ENCODE assay signal across 26 mouse cellular contexts in genomic region chr13:31784757-31785156, GRCm38 (mm10). TPM values are rescaled to one million over a fixed set of nuclear protein-coding genes. Genes with fewer than 3 reads are reported as not detected.
DNase-seq lines count a peak whose midpoint lies in the region; ATAC-seq and TF ChIP-seq lines count a peak whose summit lies in the region.
"Had no signal": no experiment of that assay in that cellular context is flagged by ENCODE, and none has a peak within 500 bp of the region (broad histone marks: within the 10 kb centered on the region; RNA-seq: fewer than 3 reads in every experiment).

No protein-coding gene starts in this region.

- H3K9me3 ChIP-seq in limb, embryonic 13.5 days: no peaks in the 10 kb centered on the region
- no peaks in the 10 kb centered on the region for H3K9me3 ChIP-seq in limb, embryonic 10.5 days (replicated peaks)
- no peaks in the 10 kb centered on the region for H3K9me3 ChIP-seq in midbrain, embryonic 14.5 days (ENCODE audit: control insufficient read depth, low read length)
- H3K9me3 ChIP-seq in midbrain, embryonic 11.5 days (ENCODE audit: control insufficient read depth, low read length): no peaks in the 10 kb centered on the region
- H3K9me3 ChIP-seq in limb, embryonic 15.5 days: no peaks in the 10 kb centered on the region
- H3K9me3 ChIP-seq: embryonic facial prominence, embryonic 12.5 days; forebrain, embryonic 12.5 days; forebrain, embryonic 15.5 days; G1E; hindbrain, embryonic 12.5 days; hindbrain, embryonic 15.5 days had no signal

- no peak for DNase-seq in limb, embryonic 10.5 days (ENCODE audit: low spot score)
- DNase-seq in midbrain, embryonic 14.5 days: peak; percentile 44
- no peak for DNase-seq in midbrain, embryonic 11.5 days (ENCODE audit: low spot score, missing footprints)
- DNase-seq in brain, embryonic 14.5 days (ENCODE audit: low read depth): peak; percentile 23
- no peak for DNase-seq in cerebellum, postnatal 4 days (ENCODE audit: low spot score in 2 of 2)
- DNase-seq: adrenal gland, postnatal 10 days; adrenal gland, postnatal 36 days; B cell, adult 2 months; cerebellum, adult 11 months; cerebellum, adult 2 months; cerebellum, adult 9-11 months; cerebellum, postnatal 36 days; gastrocnemius, postnatal 36 days; heart, adult 2 months had no signal

- no peaks in the 10 kb centered on the region for H3K36me3 ChIP-seq in limb, embryonic 13.5 days
- H3K36me3 ChIP-seq in limb, embryonic 10.5 days: no peaks in the 10 kb centered on the region
- H3K36me3 ChIP-seq in midbrain, embryonic 14.5 days (ENCODE audit: control insufficient read depth, insufficient read depth, low read length): no peaks in the 10 kb centered on the region
- no peaks in the 10 kb centered on the region for H3K36me3 ChIP-seq in midbrain, embryonic 11.5 days (ENCODE audit: control insufficient read depth, insufficient read depth, low read length)
- no peaks in the 10 kb centered on the region for H3K36me3 ChIP-seq in limb, embryonic 15.5 days
- H3K36me3 ChIP-seq: embryonic facial prominence, embryonic 12.5 days; forebrain, embryonic 12.5 days; forebrain, embryonic 15.5 days; G1E; hindbrain, embryonic 12.5 days; hindbrain, embryonic 15.5 days had no signal

- peaks cover 9% of the 10 kb centered on the region for H3K4me1 ChIP-seq in limb, embryonic 13.5 days
- H3K4me1 ChIP-seq in limb, embryonic 10.5 days: no peaks in the 10 kb centered on the region
- no peaks in the 10 kb centered on the region for H3K4me1 ChIP-seq in midbrain, embryonic 14.5 days (ENCODE audit: control insufficient read depth, insufficient read depth, low read length)
- no peaks in the 10 kb centered on the region for H3K4me1 ChIP-seq in midbrain, embryonic 11.5 days (ENCODE audit: control insufficient read depth, insufficient read depth, low read length)
- H3K4me1 ChIP-seq in limb, embryonic 15.5 days: peaks cover 14% of the 10 kb centered on the region
- H3K4me1 ChIP-seq: embryonic facial prominence, embryonic 12.5 days; forebrain, embryonic 12.5 days; forebrain, embryonic 15.5 days; hindbrain, embryonic 12.5 days; hindbrain, embryonic 15.5 days had no signal

- 59% methylated on average over 7 of the region's 7 CpGs for WGBS in limb, embryonic 13.5 days
- 69% methylated on average over 7 of the region's 7 CpGs for WGBS in limb, embryonic 10.5 days
- WGBS in midbrain, embryonic 14.5 days: 80% methylated on average over 7 of the region's 7 CpGs
- 85% methylated on average over 7 of the region's 7 CpGs for WGBS in midbrain, embryonic 11.5 days
- 43% methylated on average over 7 of the region's 7 CpGs for WGBS in limb, embryonic 15.5 days

- H3K4me2 ChIP-seq in limb, embryonic 13.5 days (replicated peaks): peak overlapping the region; percentile 16; the same call in 1 of the 2 replicates
- H3K4me2 ChIP-seq in midbrain, embryonic 14.5 days (ENCODE audit: low read length): no peak overlapping the region
- H3K4me2 ChIP-seq in midbrain, embryonic 11.5 days: no peak overlapping the region
- H3K4me2 ChIP-seq in limb, embryonic 15.5 days: peak overlapping the region; percentile 14; the same call in 1 of the 2 replicates
- H3K4me2 ChIP-seq: embryonic facial prominence, embryonic 12.5 days; forebrain, embryonic 12.5 days; forebrain, embryonic 15.5 days; heart, embryonic 11.5 days; hindbrain, embryonic 12.5 days; hindbrain, embryonic 15.5 days had no signal

- H3K4me3 ChIP-seq in limb, embryonic 13.5 days: no peak overlapping the region
- no peak overlapping the region for H3K4me3 ChIP-seq in limb, embryonic 10.5 days
- no peak overlapping the region for H3K4me3 ChIP-seq in midbrain, embryonic 14.5 days (replicated peaks; ENCODE audit: low read depth, low read length)
- no peak overlapping the region for H3K4me3 ChIP-seq in midbrain, embryonic 11.5 days (ENCODE audit: low read depth, low read length)
- H3K4me3 ChIP-seq in limb, embryonic 15.5 days: 0 out of 2 replicates have a peak overlapping the region, but pooled peaks have one; percentile 5
- H3K4me3 ChIP-seq: embryonic facial prominence, embryonic 12.5 days; erythroblast, embryonic 14.5 days; forebrain, embryonic 12.5 days; forebrain, embryonic 15.5 days; heart, adult 2 months; hindbrain, embryonic 12.5 days; hindbrain, embryonic 15.5 days had no signal

- H3K27me3 ChIP-seq in limb, embryonic 13.5 days: 0 out of 2 replicates have a peak, but pooled peaks cover 6% of the 10 kb centered on the region
- H3K27me3 ChIP-seq in limb, embryonic 10.5 days (ENCODE audit: low read depth, poor library complexity, severe bottlenecking): peaks cover 22% of the 10 kb centered on the region
- no peaks in the 10 kb centered on the region for H3K27me3 ChIP-seq in midbrain, embryonic 14.5 days (ENCODE audit: control insufficient read depth, insufficient read depth, low read length)
- no peaks in the 10 kb centered on the region for H3K27me3 ChIP-seq in midbrain, embryonic 11.5 days (ENCODE audit: control insufficient read depth, insufficient read depth, low read length)
- H3K27me3 ChIP-seq in limb, embryonic 15.5 days: no peaks in the 10 kb centered on the region
- H3K27me3 ChIP-seq: CH12.LX; embryonic facial prominence, embryonic 12.5 days; forebrain, embryonic 12.5 days; forebrain, embryonic 15.5 days; hindbrain, embryonic 12.5 days; hindbrain, embryonic 15.5 days; Patski had no signal

- no peak overlapping the region for H3K9ac ChIP-seq in limb, embryonic 13.5 days
- H3K9ac ChIP-seq in midbrain, embryonic 14.5 days (replicated peaks; ENCODE audit: low read length): no peak overlapping the region
- no peak overlapping the region for H3K9ac ChIP-seq in midbrain, embryonic 11.5 days (ENCODE audit: low read length)
- no peak overlapping the region for H3K9ac ChIP-seq in limb, embryonic 15.5 days
- H3K9ac ChIP-seq: embryonic facial prominence, embryonic 12.5 days; forebrain, embryonic 12.5 days; forebrain, embryonic 15.5 days; hindbrain, embryonic 12.5 days; hindbrain, embryonic 15.5 days had no signal

- H3K27ac ChIP-seq in limb, embryonic 13.5 days: peak overlapping the region; percentile 52; the same call in 1 of the 2 replicates
- H3K27ac ChIP-seq in limb, embryonic 10.5 days: no peak overlapping the region
- H3K27ac ChIP-seq in midbrain, embryonic 14.5 days (replicated peaks; ENCODE audit: low read depth, low read length): no peak overlapping the region
- no peak overlapping the region for H3K27ac ChIP-seq in midbrain, embryonic 11.5 days (ENCODE audit: low read depth, low read length)
- H3K27ac ChIP-seq in limb, embryonic 15.5 days: peak overlapping the region; percentile 62
- H3K27ac ChIP-seq: embryonic facial prominence, embryonic 12.5 days; forebrain, embryonic 12.5 days; forebrain, embryonic 15.5 days; heart, adult 2 months; hindbrain, embryonic 12.5 days; hindbrain, embryonic 15.5 days had no signal

- no peak for TF ChIP-seq POLR2A in brain, embryonic 14.5 days (IDR thresholded peaks at IDR 0.05; ENCODE audit: borderline replicate concordance, extremely low read depth, insufficient read depth, insufficient read length, poor library complexity, severe bottlenecking)

- ATAC-seq in limb, embryonic 13.5 days (ENCODE audit: low FRiP score, low read depth): peak; percentile 59
- ATAC-seq in midbrain, embryonic 14.5 days (ENCODE audit: low FRiP score, low TSS enrichment): no peak; the same call in 1 of the 2 replicates
- no peak for ATAC-seq in midbrain, embryonic 11.5 days (ENCODE audit: low FRiP score)
- peak; percentile 65; the same call in 1 of the 2 replicates for ATAC-seq in limb, embryonic 15.5 days (ENCODE audit: insufficient number of reproducible peaks, low FRiP score, low TSS enrichment, low read depth)
- ATAC-seq: forebrain, embryonic 15.5 days; Patski had no signal

- no peak for TF ChIP-seq CTCF in brain, embryonic 14.5 days (IDR thresholded peaks at IDR 0.05; ENCODE audit: borderline replicate concordance, extremely low read depth, insufficient read depth, insufficient read length)

RNA-seq across cellular contexts. Expression of gene Foxc1, which starts 21.7 kb away (rescaled TPM):
- polyA plus RNA-seq in limb, embryonic 13.5 days (2015; fragmentation: Nextera tagmentation; extraction: Ambion mirVana): 5.1 and 6.8 TPM in 2 replicates
- polyA plus RNA-seq in limb, embryonic 10.5 days (2016; fragmentation: Nextera tagmentation; extraction: Ambion mirVana): 0.74 and 1.8 TPM in 2 replicates
- 0.72 and 1.7 TPM in 2 replicates for polyA plus RNA-seq in midbrain, embryonic 14.5 days (2014; fragmentation: Nextera tagmentation; extraction: Ambion mirVana)
- 6.5 and 7.0 TPM in 2 replicates for polyA plus RNA-seq in midbrain, embryonic 11.5 days (2014; fragmentation: Nextera tagmentation; extraction: Ambion mirVana)
- 3.8 and 6.3 TPM in 2 replicates for polyA plus RNA-seq in brain, embryonic 14.5 days (2012; rRNA removed)
- polyA plus RNA-seq in limb, embryonic 15.5 days (2015; fragmentation: Nextera tagmentation; extraction: Ambion mirVana): 2.0 and 3.1 TPM in 2 replicates
- polyA plus RNA-seq: erythroblast, embryonic 14.5 days; G1E had no signal

Comparison
In these comparisons a context has a peak if more than half of its experiments do, and no peak if none do; other contexts are left out.
1. H3K27ac ChIP-seq: peak in limb, embryonic 13.5 days (single experiment) and limb, embryonic 15.5 days (single experiment); none in limb, embryonic 10.5 days (single experiment), midbrain, embryonic 14.5 days (single experiment) and midbrain, embryonic 11.5 days (single experiment).
2. DNase-seq: peak in midbrain, embryonic 14.5 days (single experiment) and brain, embryonic 14.5 days (single experiment); none in limb, embryonic 10.5 days (single experiment), midbrain, embryonic 11.5 days (single experiment) and cerebellum, postnatal 4 days (0 of 2).
3. ATAC-seq: peak in limb, embryonic 13.5 days (single experiment) and limb, embryonic 15.5 days (single experiment); none in midbrain, embryonic 14.5 days (single experiment) and midbrain, embryonic 11.5 days (single experiment).
4. H3K4me2 ChIP-seq: peak in limb, embryonic 13.5 days (single experiment) and limb, embryonic 15.5 days (single experiment); none in midbrain, embryonic 14.5 days (single experiment) and midbrain, embryonic 11.5 days (single experiment).